Mouse (Mus musculus) megakaryocyte progenitor cell, adult 5-6 weeks (primary cell): Measurements from ENCODE around the gene Sec24a. TPM values are rescaled to one million over a fixed set of nuclear protein-coding genes. Genes with fewer than 3 reads are reported as not detected.
"Not testable (repeated sequence)": the region's sequence is repeated elsewhere in the genome, so short reads cannot be mapped to it uniquely, and the experiment has no call there.

Experiments used
- ATAC-seq: replicated peaks from 2 replicates; pipeline ENCODE4 v1.8.0; 2016; ENCODE audit warnings: mild to moderate bottlenecking, moderate TSS enrichment, inconsistent platforms; ENCODE audit not compliant: poor library complexity
- total RNA-seq, 2 experiments: library from RNA; stranded (forward) in 1 of 2; stranded (reverse) in 1 of 2; fragments of 157-497, 149-512 nt in 1 of 2; fragments of 200-1000 nt in 1 of 2; gene quantifications; 2 replicates each; pipeline versions ENCODE4 v1.2.3 to v1.2.4; 2015 to 2017

Sec24a gene
- total RNA-seq, 2 experiments from 2014 or later, result 4.9 to 29.6 TPM

DNA sequence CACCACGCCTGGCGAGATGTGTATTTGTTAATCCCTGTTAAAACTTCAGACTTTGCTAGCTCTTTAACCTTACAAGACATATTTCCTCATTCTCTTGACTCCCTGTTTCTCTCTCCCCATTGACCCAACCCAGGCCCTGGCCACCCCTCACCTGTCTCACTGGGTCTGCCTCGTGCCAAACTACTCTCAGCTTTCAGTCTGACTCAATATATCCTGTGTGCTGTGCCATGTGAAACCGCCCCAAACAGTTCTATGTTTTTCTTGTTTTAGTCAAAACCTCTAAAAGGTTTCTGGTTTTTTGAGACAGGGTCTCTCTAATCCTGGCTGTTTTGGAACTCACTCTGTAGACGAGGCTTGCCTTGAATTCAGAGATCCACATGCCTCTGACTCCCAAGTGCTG, 2.2 kb downstream of the Sec24a start:
- no peak for ATAC-seq

DNA sequence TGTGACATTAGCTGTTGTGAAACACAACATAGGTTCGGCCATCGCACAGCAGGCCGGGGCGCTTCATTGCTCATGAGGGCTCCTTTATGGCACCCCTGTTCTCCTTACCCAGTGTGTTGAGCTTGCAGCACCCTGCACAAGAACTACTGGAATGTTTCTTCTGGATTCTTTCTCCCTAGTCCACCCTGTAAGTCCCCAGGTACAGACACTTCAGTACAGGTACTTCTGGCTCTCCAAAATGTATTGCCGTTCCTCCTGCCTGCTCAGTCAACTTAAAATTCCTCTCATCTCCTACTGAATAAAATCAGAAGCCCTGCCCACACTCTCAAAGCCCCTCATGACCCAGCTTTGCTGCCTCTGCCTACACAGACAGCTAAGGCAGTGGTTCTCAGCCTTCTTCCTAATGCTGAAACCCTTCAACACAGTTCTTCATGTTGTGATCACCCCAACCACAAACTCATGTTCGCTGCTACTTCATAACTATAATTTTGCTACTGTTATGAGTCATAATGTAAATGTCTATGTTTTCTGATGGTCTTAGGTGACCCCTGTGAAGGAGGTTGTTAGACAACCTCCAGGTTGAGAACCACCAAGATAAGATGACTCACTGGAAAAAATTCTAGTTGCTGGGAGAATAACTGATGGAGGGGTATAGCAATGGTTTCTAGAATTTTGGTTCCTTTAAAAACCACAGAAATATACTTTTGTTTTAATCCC, 3.3 kb downstream of the Sec24a start:
- ATAC-seq, result no peak

GRCm38 (mm10) chr11:51759251-51759650, 4.2 kb downstream of the Sec24a start:
- no peak for ATAC-seq

DNA sequence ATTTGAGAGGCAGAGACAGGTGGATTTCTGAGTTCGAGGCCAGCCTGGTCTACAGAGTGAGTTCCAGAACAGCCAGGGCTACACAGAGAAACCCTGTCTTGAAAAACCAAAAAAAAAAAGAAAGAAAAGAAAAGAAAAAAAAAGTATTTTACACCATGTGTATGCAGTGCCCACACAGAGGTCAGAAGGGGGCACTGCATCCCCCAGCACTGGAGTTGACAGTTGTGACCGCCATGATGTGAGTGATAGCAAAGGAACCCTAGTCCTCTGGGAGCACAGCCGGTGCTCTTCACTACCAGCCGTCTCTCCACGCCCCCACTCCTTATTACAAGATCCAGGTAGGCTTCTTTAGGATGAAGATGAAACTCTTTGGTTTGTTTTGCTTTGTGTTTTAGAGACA, 5.2 kb downstream of the Sec24a start:
- ATAC-seq, result not testable (repeated sequence)

DNA sequence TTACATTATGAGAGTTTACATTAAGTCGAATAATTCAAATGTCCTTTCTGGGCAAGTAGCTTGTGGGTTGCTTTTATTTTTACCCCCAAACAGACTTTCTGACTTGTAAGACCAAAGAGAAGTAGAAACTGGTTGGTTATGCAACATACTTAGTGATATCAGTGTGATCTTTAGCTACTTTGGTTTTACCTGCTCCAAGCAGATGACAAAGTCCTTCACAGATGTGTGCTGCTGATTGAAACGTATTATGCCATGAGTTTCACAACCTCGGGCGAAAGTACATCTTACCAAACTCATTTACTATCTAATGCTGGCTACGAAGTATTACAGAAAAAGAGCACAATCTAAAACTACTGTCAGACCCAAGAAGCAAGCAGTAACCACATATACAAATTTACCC, 5.8 kb downstream of the Sec24a start:
- no peak for ATAC-seq

- no peak for ATAC-seq
Observed at GRCm38 (mm10) chr11:51757023-51757422, 6.4 kb downstream of the Sec24a start.

GRCm38 (mm10) chr11:51756352-51756771, 7.1 kb downstream of the Sec24a start:
- ATAC-seq, result peak; percentile 95

- ATAC-seq, result peak; percentile 45
Observed at GRCm38 (mm10) chr11:51755621-51756311, 7.7 kb downstream of the Sec24a start.

- not testable (repeated sequence) for ATAC-seq
Observed at GRCm38 (mm10) chr11:51751623-51752225, 11.7 kb downstream of the Sec24a start.

DNA sequence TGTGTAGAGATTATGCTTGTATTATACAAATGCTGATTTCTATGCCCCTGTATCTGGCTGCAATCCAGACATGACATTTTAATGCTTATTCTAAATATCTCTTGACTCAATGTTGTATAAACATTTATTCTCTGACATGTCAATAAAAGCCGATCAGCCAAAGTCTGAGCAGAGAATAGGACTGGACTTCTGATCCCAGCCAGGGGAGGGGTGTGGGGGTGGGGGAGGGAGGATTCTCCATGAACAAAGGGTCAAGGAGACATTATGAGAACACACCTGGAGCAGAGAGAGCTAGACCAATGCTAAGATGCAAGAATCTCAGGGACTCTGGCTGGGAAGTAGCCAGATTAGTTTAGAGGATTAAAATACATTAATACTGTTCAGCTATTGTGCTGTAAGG, 17.3 kb downstream of the Sec24a start:
- no peak for ATAC-seq

DNA sequence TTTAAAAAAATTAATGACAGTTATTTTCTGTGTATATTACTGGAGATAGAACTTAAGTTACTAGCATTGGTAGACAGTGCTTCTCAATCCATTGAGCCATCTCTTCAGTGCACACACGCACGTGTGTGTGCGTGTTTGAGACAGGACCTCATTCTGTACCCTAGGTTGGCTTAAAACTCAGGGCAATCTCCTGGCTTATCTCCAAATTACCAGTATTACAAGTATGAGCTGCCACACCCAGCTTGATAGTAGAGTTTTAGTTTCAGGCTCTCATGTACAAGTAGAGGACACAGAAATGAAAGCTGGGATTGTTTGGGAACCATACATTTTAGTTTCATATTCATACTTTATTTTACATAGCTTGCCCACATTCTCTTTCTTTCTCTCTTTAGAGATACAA, 22.7 kb downstream of the Sec24a start:
- peak; percentile 54 for ATAC-seq

- peak; percentile 82 for ATAC-seq
Observed at GRCm38 (mm10) chr11:51738651-51739403, 24.6 kb downstream of the Sec24a start.

DNA sequence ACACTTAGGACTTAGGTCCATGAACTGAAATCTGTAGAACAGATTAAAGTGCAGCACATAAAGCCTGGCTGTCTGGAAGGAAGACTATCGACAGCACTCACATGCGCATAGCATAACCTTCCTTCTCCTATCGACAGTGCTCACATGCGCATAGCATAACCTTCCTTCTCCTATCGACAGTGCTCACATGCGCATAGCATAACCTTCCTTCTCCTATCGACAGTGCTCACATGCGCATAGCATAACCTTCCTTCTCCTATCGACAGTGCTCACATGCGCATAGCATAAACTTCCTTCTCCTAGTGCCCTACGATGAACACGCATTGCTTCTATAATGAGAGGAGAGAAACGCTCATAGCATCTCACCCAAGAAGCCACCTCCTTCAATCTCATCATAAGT, 29.2 kb downstream of the Sec24a start:
- ATAC-seq, result not testable (repeated sequence)

GRCm38 (mm10) chr11:51732883-51733282, 30.6 kb downstream of the Sec24a start:
- ATAC-seq, result no peak

- no peak for ATAC-seq
Observed at GRCm38 (mm10) chr11:51721066-51721465, 42.4 kb downstream of the Sec24a start.

DNA sequence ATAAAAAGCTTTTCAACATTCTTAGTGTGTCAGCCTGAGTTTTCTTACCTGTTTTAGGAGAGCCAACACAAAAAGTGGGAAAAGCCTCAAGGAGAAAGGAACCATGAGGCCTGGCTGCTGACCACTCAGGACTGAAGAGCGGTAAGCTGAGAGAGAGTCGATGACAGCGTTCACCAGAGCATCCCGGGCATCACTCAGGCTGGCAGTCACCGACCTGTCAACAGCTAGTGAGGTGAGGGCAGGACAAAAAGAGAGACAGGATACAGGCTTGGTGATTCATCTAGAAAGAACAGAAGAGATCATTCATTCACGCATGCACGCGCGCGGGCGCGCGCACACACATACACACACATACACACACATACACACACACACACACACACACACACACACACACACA, 56.4 kb downstream of the Sec24a start:
- no peak for ATAC-seq

GRCm38 (mm10) chr11:51706451-51706850, 57.0 kb downstream of the Sec24a start:
- ATAC-seq, result no peak

- ATAC-seq, result peak; percentile 52; the same call in 1 of the 2 replicates
Observed at GRCm38 (mm10) chr11:51703379-51703998, 59.9 kb downstream of the Sec24a start.

GRCm38 (mm10) chr11:51702831-51703230, 60.6 kb downstream of the Sec24a start:
- ATAC-seq, result no peak

DNA sequence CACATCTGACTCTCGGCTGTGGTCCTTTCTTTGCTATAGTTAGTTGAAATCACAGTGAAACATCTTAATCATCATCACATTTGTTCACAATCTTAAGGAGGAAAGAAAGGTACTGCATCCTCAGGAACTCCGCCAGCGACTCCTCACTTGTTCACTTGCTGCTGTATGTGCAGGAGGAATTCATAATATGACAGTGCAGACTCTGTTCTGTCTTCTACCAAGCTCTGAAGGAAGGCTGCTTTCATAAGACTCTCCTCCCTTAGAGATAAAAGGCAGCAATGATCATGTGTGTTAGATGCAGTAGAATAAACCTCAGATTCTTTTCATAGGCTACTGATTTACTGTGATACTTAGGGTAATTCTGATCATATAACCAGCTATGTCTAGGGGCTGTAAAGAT, 68.5 kb downstream of the Sec24a start:
- no peak for ATAC-seq

GRCm38 (mm10) chr11:51690597-51690996, 72.8 kb downstream of the Sec24a start:
- ATAC-seq, result not testable (repeated sequence)
